Mouse (Mus musculus) ES-E14 (cell line): Measurements from ENCODE around the gene Mdm2.

Source experiments
- HCFC1 ChIP-seq: IDR thresholded peaks from 2 replicates; pipeline ENCODE4 v1.6.1; 2012; ENCODE audit warnings: low read length, inconsistent platforms, borderline replicate concordance; ENCODE audit not compliant: insufficient read depth
- MAFK ChIP-seq: IDR thresholded peaks from 2 replicates; pipeline ENCODE4 v1.6.1; 2014; ENCODE audit warnings: mild to moderate bottlenecking, low read depth, low read length, inconsistent platforms; ENCODE audit not compliant: insufficient read depth
- ZNF384 ChIP-seq: IDR thresholded peaks from 2 replicates; pipeline ENCODE4 v1.6.1; 2012; ENCODE audit warnings: low read depth, low read length, inconsistent platforms

DNA sequence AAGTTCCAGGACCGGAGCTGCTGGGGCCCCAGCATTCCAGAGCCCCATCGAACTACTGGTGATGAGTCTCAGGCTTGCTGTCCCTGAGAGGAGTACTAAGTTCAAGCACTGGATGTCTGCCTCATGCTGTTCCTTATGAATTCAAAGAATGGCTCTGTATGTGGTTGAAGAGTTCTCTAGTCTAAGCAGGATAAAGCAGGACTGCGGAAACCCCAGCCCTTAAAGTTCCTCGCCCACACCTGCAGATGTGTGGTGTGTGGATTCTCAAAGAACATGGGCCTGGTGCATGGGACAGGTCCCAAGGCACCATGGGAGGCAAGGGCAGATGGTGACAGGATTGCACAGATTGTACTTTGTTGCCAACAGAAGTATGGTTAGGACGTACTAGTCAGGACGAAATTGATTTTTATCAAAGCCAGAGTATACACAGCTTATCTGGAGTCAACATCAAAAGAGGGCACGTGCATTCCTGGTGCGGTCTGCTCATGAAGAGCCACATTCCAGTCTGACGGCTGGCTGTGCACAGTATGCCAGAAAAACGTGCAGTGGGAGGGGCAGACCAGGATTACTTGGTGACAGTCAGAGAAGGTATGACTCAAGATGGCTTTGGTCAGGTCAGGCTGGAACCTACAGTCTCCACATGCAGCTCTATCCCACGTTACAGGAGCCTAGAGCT is 18.7 kb upstream of the Mdm2 start:
- no peak for TF ChIP-seq MAFK
- no peak for TF ChIP-seq ZNF384
- TF ChIP-seq HCFC1, result no peak
